Mouse (Mus musculus): ENCODE data around the gene Slc17a7.
"Not testable (repeated sequence)": the region's sequence is repeated elsewhere in the genome, so short reads cannot be mapped to it uniquely, and the experiment has no call there.

Gene Slc17a7

GRCm38 (mm10) chr7:45154096-45154992 lies 9.4 kb upstream of the Slc17a7 start, which contains the start of the genes Pih1d1 and Aldh16a1:
Gene Pih1d1, plus strand, starts transcription at chr7:45154303.
Gene Aldh16a1, minus strand, starts transcription at chr7:45154584.
- peak; percentile 98 to 100 for DNase-seq (ENCODE audit: inconsistent age in 2 of 2, low spot score in 1 of 2)

GRCm38 (mm10) chr7:45154993-45155514 lies 8.7 kb upstream of the Slc17a7 start:
- peak; percentile 62 to 77 for DNase-seq (ENCODE audit: inconsistent age in 2 of 2, low spot score in 1 of 2)

GRCm38 (mm10) chr7:45155590-45155989 lies 8.2 kb upstream of the Slc17a7 start:
- no peak for DNase-seq (ENCODE audit: inconsistent age in 2 of 2, low spot score in 1 of 2)

- no peak for DNase-seq (ENCODE audit: inconsistent age in 2 of 2, low spot score in 1 of 2)
Measured at GRCm38 (mm10) chr7:45156206-45156605, 7.5 kb upstream of the Slc17a7 start.

- no peak for DNase-seq (ENCODE audit: inconsistent age in 2 of 2, low spot score in 1 of 2)
Measured at GRCm38 (mm10) chr7:45157459-45157858, 6.3 kb upstream of the Slc17a7 start.

GRCm38 (mm10) chr7:45158991-45159390 lies 4.8 kb upstream of the Slc17a7 start:
- no peak for DNase-seq (ENCODE audit: inconsistent age in 2 of 2, low spot score in 1 of 2)

- no peak for DNase-seq (ENCODE audit: inconsistent age in 2 of 2, low spot score in 1 of 2)
Measured at GRCm38 (mm10) chr7:45160316-45160800, 3.4 kb upstream of the Slc17a7 start.

GRCm38 (mm10) chr7:45160866-45161265 lies 2.9 kb upstream of the Slc17a7 start:
- DNase-seq (ENCODE audit: inconsistent age in 2 of 2, low spot score in 1 of 2): no peak

GRCm38 (mm10) chr7:45161612-45162473 lies 1.9 kb upstream of the Slc17a7 start:
- DNase-seq (ENCODE audit: inconsistent age in 2 of 2, low spot score in 1 of 2): peak; percentile 84 to 95

- no peak for DNase-seq (ENCODE audit: inconsistent age in 2 of 2, low spot score in 1 of 2)
Measured at GRCm38 (mm10) chr7:45162551-45162950, 1.2 kb upstream of the Slc17a7 start.

GRCm38 (mm10) chr7:45162996-45163615 lies 643 bp upstream of the Slc17a7 start:
- DNase-seq (ENCODE audit: inconsistent age in 2 of 2, low spot score in 1 of 2): peak in 1 of 2 experiments; percentile 30

- no peak for DNase-seq (ENCODE audit: inconsistent age in 2 of 2, low spot score in 1 of 2)
Measured at GRCm38 (mm10) chr7:45164833-45165232, 1.1 kb downstream of the Slc17a7 start.

- DNase-seq (ENCODE audit: inconsistent age in 2 of 2, low spot score in 1 of 2): no peak
Measured at GRCm38 (mm10) chr7:45165701-45166100, 2.0 kb downstream of the Slc17a7 start.

GRCm38 (mm10) chr7:45166950-45167401 lies 3.2 kb downstream of the Slc17a7 start:
- no peak for DNase-seq (ENCODE audit: inconsistent age in 2 of 2, low spot score in 1 of 2)

GRCm38 (mm10) chr7:45167761-45168445 lies 4.2 kb downstream of the Slc17a7 start:
- no peak for DNase-seq (ENCODE audit: inconsistent age in 2 of 2, low spot score in 1 of 2)

GRCm38 (mm10) chr7:45168656-45169055 lies 4.9 kb downstream of the Slc17a7 start:
- DNase-seq (ENCODE audit: inconsistent age in 2 of 2, low spot score in 1 of 2): no peak

GRCm38 (mm10) chr7:45169495-45169894 lies 5.7 kb downstream of the Slc17a7 start:
- DNase-seq (ENCODE audit: inconsistent age in 2 of 2, low spot score in 1 of 2): no peak

GRCm38 (mm10) chr7:45172974-45173373 lies 9.2 kb downstream of the Slc17a7 start:
- no peak for DNase-seq (ENCODE audit: inconsistent age in 2 of 2, low spot score in 1 of 2)

- not testable (repeated sequence) for DNase-seq (ENCODE audit: inconsistent age in 2 of 2, low spot score in 1 of 2)
Measured at GRCm38 (mm10) chr7:45173772-45174171, 10.0 kb downstream of the Slc17a7 start.
